Mouse (Mus musculus) 3134 (cell line): ENCODE data around the gene St7.

Source experiments
- DNase-seq: peaks from one replicate; pipeline ENCODE4 v3.0.0-alpha.2; 2011; ENCODE audit warnings: low spot score; ENCODE audit not compliant: insufficient read length; ENCODE audit errors: extremely low read depth

St7 gene

GRCm38 (mm10) chr6:17758568-17758967 lies 65.8 kb downstream of the St7 start:
- DNase-seq, result no peak

- DNase-seq, result no peak
Observed at GRCm38 (mm10) chr6:17763963-17764659, 71.4 kb downstream of the St7 start.

GRCm38 (mm10) chr6:17764660-17764998 lies 71.9 kb downstream of the St7 start:
- DNase-seq, result no peak

GRCm38 (mm10) chr6:17769972-17770644 lies 77.4 kb downstream of the St7 start:
- DNase-seq, result no peak

- no peak for DNase-seq
Observed at GRCm38 (mm10) chr6:17770645-17771345, 78.1 kb downstream of the St7 start.

- DNase-seq, result peak; percentile 40
Observed at GRCm38 (mm10) chr6:17771456-17771855, 78.7 kb downstream of the St7 start.

- DNase-seq, result no peak
Observed at GRCm38 (mm10) chr6:17772514-17772913, 79.8 kb downstream of the St7 start.

- no peak for DNase-seq
Observed at GRCm38 (mm10) chr6:17776041-17776440, 83.3 kb downstream of the St7 start.

- DNase-seq, result no peak
Observed at GRCm38 (mm10) chr6:17777018-17777799, 84.5 kb downstream of the St7 start.

- DNase-seq, result no peak
Observed at GRCm38 (mm10) chr6:17778648-17779202, 86.0 kb downstream of the St7 start.

- DNase-seq, result no peak
Observed at GRCm38 (mm10) chr6:17783511-17783910, 90.8 kb downstream of the St7 start.

- no peak for DNase-seq
Observed at GRCm38 (mm10) chr6:17784523-17784922, 91.8 kb downstream of the St7 start.

GRCm38 (mm10) chr6:17785248-17785647 lies 92.5 kb downstream of the St7 start:
- no peak for DNase-seq

GRCm38 (mm10) chr6:17787810-17788209 lies 95.1 kb downstream of the St7 start:
- no peak for DNase-seq

GRCm38 (mm10) chr6:17790251-17790650 lies 97.5 kb downstream of the St7 start:
- no peak for DNase-seq

GRCm38 (mm10) chr6:17793471-17793870 lies 100.7 kb downstream of the St7 start:
- no peak for DNase-seq

- no peak for DNase-seq
Observed at GRCm38 (mm10) chr6:17797271-17797713, 104.6 kb downstream of the St7 start.

- DNase-seq, result no peak
Observed at GRCm38 (mm10) chr6:17800694-17801093, 108.0 kb downstream of the St7 start.

- no peak for DNase-seq
Observed at GRCm38 (mm10) chr6:17804468-17804867, 111.7 kb downstream of the St7 start.

GRCm38 (mm10) chr6:17806569-17806968 lies 113.8 kb downstream of the St7 start:
- DNase-seq, result no peak

- DNase-seq, result no peak
Observed at GRCm38 (mm10) chr6:17811063-17811462, 118.3 kb downstream of the St7 start.
